Mouse (Mus musculus) stomach, embryonic 16.5 days (tissue): ENCODE data around the gene Padi1. TPM values are rescaled to one million over a fixed set of nuclear protein-coding genes. Genes with fewer than 3 reads are reported as not detected.

Experiments
- ATAC-seq: fragments of 200-750 bp; cut with Nextera tagmentation; 2 replicates; pipeline ENCODE4 v1.8.0; 2017; ENCODE audit warnings: moderate number of reproducible peaks, moderate TSS enrichment; ENCODE audit not compliant: insufficient read depth, low FRiP score
- H3K27ac ChIP-seq: fragments of 300-500 bp; sonication (generic); 2 replicates; pipeline ENCODE4 v1.5.1; 2014; ENCODE audit warnings: low read length
- H3K27me3 ChIP-seq: fragments of 300-500 bp; sonication (generic); 2 replicates; pipeline ENCODE4 v1.6.1; 2014; ENCODE audit warnings: low read length, control low read depth, mixed read lengths; ENCODE audit not compliant: control insufficient read depth, insufficient read depth
- H3K36me3 ChIP-seq: fragments of 300-500 bp; sonication (generic); 2 replicates; pipeline ENCODE4 v1.6.1; 2014; ENCODE audit warnings: low read length; ENCODE audit not compliant: control insufficient read depth, insufficient read depth
- H3K4me1 ChIP-seq: fragments of 300-500 bp; sonication (generic); 2 replicates; pipeline ENCODE4 v1.6.1; 2014; ENCODE audit warnings: low read length, control low read depth, mixed read lengths; ENCODE audit not compliant: control insufficient read depth, insufficient read depth
- H3K4me2 ChIP-seq: fragments of 300-500 bp; sonication (generic); 2 replicates; pipeline ENCODE4 v1.6.1; 2014; ENCODE audit warnings: low read depth, low read length, mixed read lengths
- H3K4me3 ChIP-seq: fragments of 300-500 bp; sonication (generic); replicated peaks from 2 replicates; pipeline ENCODE4 v1.5.1; 2014; ENCODE audit warnings: mild to moderate bottlenecking, low read length
- H3K9ac ChIP-seq: fragments of 300-500 bp; sonication (generic); 2 replicates; pipeline ENCODE4 v1.6.1; 2014; ENCODE audit warnings: low read length
- H3K9me3 ChIP-seq: fragments of 300-500 bp; sonication (generic); replicated peaks from 2 replicates; pipeline ENCODE4 v1.6.1; 2016; ENCODE audit warnings: low read length, control low read depth; ENCODE audit not compliant: control insufficient read depth
- WGBS: fragments of 180-500 bp; shearing (Covaris S2); extraction: QIAGEN DNeasy Blood & Tissue Kit; methylation state at CpG from one replicate; pipeline ENCODE4 v1.1.7; 2014; 5-methylcytosine and 5-hydroxymethylcytosine counted together
- polyA plus RNA-seq: library from polyadenylated mRNA; unstranded; fragments of >200 nt; fragmentation: Nextera tagmentation; extraction: Ambion mirVana; gene quantifications from 2 replicates; pipeline ENCODE4 v1.2.1, GENCODE M21; 2015

The Padi1 gene
- polyA plus RNA-seq, 1 experiment from 2014 or later, result 0.31 TPM

GRCm38 (mm10) chr4:140857041-140857440 lies 11.5 kb upstream of the Padi1 start:
- H3K4me3 ChIP-seq, result no peak overlapping the region
- 66% methylated on average over 5 of the region's 5 CpGs for WGBS
- H3K27ac ChIP-seq, result no peak overlapping the region
- H3K36me3 ChIP-seq, result no peaks in the 10 kb centered on the region
- peaks cover 3% of the 10 kb centered on the region; the same call in 1 of the 2 replicates for H3K9me3 ChIP-seq
- H3K27me3 ChIP-seq, result no peaks in the 10 kb centered on the region
- ATAC-seq, result no peak
- no peak overlapping the region for H3K4me2 ChIP-seq
- H3K4me1 ChIP-seq, result peaks cover 7% of the 10 kb centered on the region; the same call in 1 of the 2 replicates
- H3K9ac ChIP-seq, result no peak overlapping the region

- H3K27ac ChIP-seq, result no peak overlapping the region
- H3K4me2 ChIP-seq, result no peak overlapping the region
- H3K4me1 ChIP-seq, result 0 out of 2 replicates have a peak, but pooled peaks cover 3% of the 10 kb centered on the region
- no peaks in the 10 kb centered on the region for H3K36me3 ChIP-seq
- no peak overlapping the region for H3K9ac ChIP-seq
- no peaks in the 10 kb centered on the region for H3K27me3 ChIP-seq
- H3K4me3 ChIP-seq, result no peak overlapping the region
- 84% methylated on average over 10 of the region's 10 CpGs for WGBS
- no peak; the same call in 1 of the 2 replicates for ATAC-seq
- peaks cover 3% of the 10 kb centered on the region; the same call in 1 of the 2 replicates for H3K9me3 ChIP-seq
Observed at GRCm38 (mm10) chr4:140855151-140855550, 9.6 kb upstream of the Padi1 start.

- no peak overlapping the region for H3K9ac ChIP-seq
- WGBS, result 38% methylated on average over 10 of the region's 10 CpGs
- 0 out of 2 replicates have a peak, but pooled peaks cover 3% of the 10 kb centered on the region for H3K4me1 ChIP-seq
- H3K9me3 ChIP-seq, result peaks cover 3% of the 10 kb centered on the region; the same call in 1 of the 2 replicates
- no peak overlapping the region for H3K4me3 ChIP-seq
- H3K27me3 ChIP-seq, result no peaks in the 10 kb centered on the region
- ATAC-seq, result peak; percentile 61
- H3K27ac ChIP-seq, result no peak overlapping the region
- H3K4me2 ChIP-seq, result no peak overlapping the region
- H3K36me3 ChIP-seq, result no peaks in the 10 kb centered on the region
Observed at GRCm38 (mm10) chr4:140854455-140854864, 8.9 kb upstream of the Padi1 start.

- Histone ChIP-seq H3K27me3 (no peaks in the 10 kb centered on the region), H3K9ac (no peak overlapping the region), H3K4me3 (no peak overlapping the region), H3K36me3 (no peaks in the 10 kb centered on the region), H3K9me3 (peaks cover 3% of the 10 kb centered on the region; the same call in 1 of the 2 replicates), H3K4me2 (no peak overlapping the region), H3K27ac (no peak overlapping the region), H3K4me1 (0 out of 2 replicates have a peak, but pooled peaks cover 3% of the 10 kb centered on the region)
- 51% methylated on average over 8 of the region's 8 CpGs for WGBS
- ATAC-seq, result no peak
Observed at GRCm38 (mm10) chr4:140853626-140854025, 8.0 kb upstream of the Padi1 start.

- no peak overlapping the region for H3K27ac ChIP-seq
- no peak overlapping the region for H3K4me3 ChIP-seq
- H3K9ac ChIP-seq, result no peak overlapping the region
- peaks cover 8% of the 10 kb centered on the region; the same call in 1 of the 2 replicates for H3K4me1 ChIP-seq
- WGBS, result 77% methylated on average over 11 of the region's 11 CpGs
- no peak for ATAC-seq
- H3K27me3 ChIP-seq, result no peaks in the 10 kb centered on the region
- H3K9me3 ChIP-seq, result no peaks in the 10 kb centered on the region
- H3K4me2 ChIP-seq, result no peak overlapping the region
- no peaks in the 10 kb centered on the region for H3K36me3 ChIP-seq
Observed at GRCm38 (mm10) chr4:140849310-140849709, 3.7 kb upstream of the Padi1 start.

- no peak for ATAC-seq
- H3K4me2 ChIP-seq, result no peak overlapping the region
- no peak overlapping the region for H3K4me3 ChIP-seq
- no peaks in the 10 kb centered on the region for H3K27me3 ChIP-seq
- H3K9ac ChIP-seq, result no peak overlapping the region
- H3K9me3 ChIP-seq, result no peaks in the 10 kb centered on the region
- WGBS, result 59% methylated on average over 4 of the region's 4 CpGs
- no peaks in the 10 kb centered on the region for H3K36me3 ChIP-seq
- H3K27ac ChIP-seq, result no peak overlapping the region
- peaks cover 8% of the 10 kb centered on the region; the same call in 1 of the 2 replicates for H3K4me1 ChIP-seq
Observed at GRCm38 (mm10) chr4:140844991-140845390, 587 bp downstream of the Padi1 start.

GRCm38 (mm10) chr4:140843670-140844280 lies 1.8 kb downstream of the Padi1 start:
- H3K27ac ChIP-seq, result no peak overlapping the region
- 62% methylated on average over 15 of the region's 15 CpGs for WGBS
- H3K4me1 ChIP-seq, result peaks cover 8% of the 10 kb centered on the region; the same call in 1 of the 2 replicates
- ATAC-seq, result no peak
- H3K4me2 ChIP-seq, result no peak overlapping the region
- no peak overlapping the region for H3K4me3 ChIP-seq
- H3K27me3 ChIP-seq, result no peaks in the 10 kb centered on the region
- no peaks in the 10 kb centered on the region for H3K36me3 ChIP-seq
- H3K9ac ChIP-seq, result no peak overlapping the region
- no peaks in the 10 kb centered on the region for H3K9me3 ChIP-seq

GRCm38 (mm10) chr4:140842909-140843308 lies 2.7 kb downstream of the Padi1 start:
- H3K4me1 ChIP-seq, result peaks cover 9% of the 10 kb centered on the region; the same call in 1 of the 2 replicates

GRCm38 (mm10) chr4:140837879-140838278 lies 7.7 kb downstream of the Padi1 start:
- Histone ChIP-seq H3K4me1 (peaks cover 10% of the 10 kb centered on the region; the same call in 1 of the 2 replicates), H3K9me3 (no peaks in the 10 kb centered on the region), H3K27me3 (no peaks in the 10 kb centered on the region), H3K9ac (no peak overlapping the region), H3K36me3 (no peaks in the 10 kb centered on the region), H3K4me2 (0 out of 2 replicates have a peak overlapping the region, but pooled peaks have one; percentile 14), H3K27ac (no peak overlapping the region), H3K4me3 (no peak overlapping the region)
- WGBS, result 18% methylated on average over 8 of the region's 8 CpGs
- peak; percentile 76 for ATAC-seq

More at GRCm38 (mm10) chr4:140842909-140843308, 2.7 kb downstream of the Padi1 start:
- Histone ChIP-seq H3K36me3 (no peaks in the 10 kb centered on the region), H3K4me2 (no peak overlapping the region), H3K9me3 (no peaks in the 10 kb centered on the region), H3K4me3 (no peak overlapping the region), H3K9ac (no peak overlapping the region), H3K27ac (no peak overlapping the region), H3K27me3 (no peaks in the 10 kb centered on the region)
- no peak for ATAC-seq
- 67% methylated on average over 1 of the region's 1 CpGs for WGBS
